Mouse (Mus musculus) gastrocnemius, adult 18-20 months (tissue): ENCODE measurements around the gene Abcb5. TPM values are rescaled to one million over a fixed set of nuclear protein-coding genes. Genes with fewer than 3 reads are reported as not detected.
"Not testable (repeated sequence)": the region's sequence is repeated elsewhere in the genome, so short reads cannot be mapped to it uniquely, and the experiment has no call there.

Experiments
- DNase-seq: peaks from one replicate; pipeline ENCODE4 v3.0.0; 2021; ENCODE audit warnings: low spot score
- long read RNA-seq, 2 experiments: library from polyadenylated mRNA; stranded (forward); transcript quantifications; one replicate each; pipeline ENCODE4 v2.0.0; 2021
- total RNA-seq, 2 experiments: library from RNA; stranded (reverse); gene quantifications; 2 replicates each; pipeline ENCODE4 v1.2.3; 2021

Gene Abcb5
- not detected for total RNA-seq
- long read RNA-seq, experiment 1: 0 reads
- long read RNA-seq, experiment 2: 0 reads

GRCm38 (mm10) chr12:118966321-118966720 is at the start of gene Abcb5:
Gene Abcb5, minus strand, starts transcription at chr12:118966421.
- no peak for DNase-seq

- no peak for DNase-seq
Measured at GRCm38 (mm10) chr12:118999230-118999629, 33.0 kb upstream of the Abcb5 start.

- no peak for DNase-seq
Measured at GRCm38 (mm10) chr12:118994328-118995166, 28.3 kb upstream of the Abcb5 start.

- DNase-seq: no peak
Measured at GRCm38 (mm10) chr12:118984852-118985251, 18.6 kb upstream of the Abcb5 start.

GRCm38 (mm10) chr12:118930386-118931318 is 35.6 kb downstream of the Abcb5 start:
- DNase-seq: peak; percentile 46

- no peak for DNase-seq
Measured at GRCm38 (mm10) chr12:118926813-118927281, 39.4 kb downstream of the Abcb5 start.

GRCm38 (mm10) chr12:118923874-118924273 is 42.3 kb downstream of the Abcb5 start:
- not testable (repeated sequence) for DNase-seq

GRCm38 (mm10) chr12:118917771-118918170 is 48.5 kb downstream of the Abcb5 start:
- no peak for DNase-seq

GRCm38 (mm10) chr12:118910360-118910759 is 55.9 kb downstream of the Abcb5 start:
- no peak for DNase-seq

- DNase-seq: no peak
Measured at GRCm38 (mm10) chr12:118902249-118902648, 64.0 kb downstream of the Abcb5 start.

GRCm38 (mm10) chr12:118887964-118888363 is 78.3 kb downstream of the Abcb5 start:
- DNase-seq: no peak

GRCm38 (mm10) chr12:118882790-118883189 is 83.4 kb downstream of the Abcb5 start:
- DNase-seq: no peak

- DNase-seq: no peak
Measured at GRCm38 (mm10) chr12:118872673-118873072, 93.5 kb downstream of the Abcb5 start.

- no peak for DNase-seq
Measured at GRCm38 (mm10) chr12:118856151-118856550, 110.1 kb downstream of the Abcb5 start.

GRCm38 (mm10) chr12:118854831-118855453 is 111.3 kb downstream of the Abcb5 start:
- DNase-seq: no peak

GRCm38 (mm10) chr12:118854401-118854800 is 111.8 kb downstream of the Abcb5 start:
- no peak for DNase-seq

- DNase-seq: no peak
Measured at GRCm38 (mm10) chr12:118853331-118853730, 112.9 kb downstream of the Abcb5 start.

- no peak for DNase-seq
Measured at GRCm38 (mm10) chr12:118850851-118851410, 115.3 kb downstream of the Abcb5 start.

- DNase-seq: no peak
Measured at GRCm38 (mm10) chr12:118849996-118850395, 116.2 kb downstream of the Abcb5 start.

GRCm38 (mm10) chr12:118849203-118849861 is 116.9 kb downstream of the Abcb5 start:
- DNase-seq: no peak
